Mouse (Mus musculus): ENCODE measurements around the gene Gltpd2.
"Not testable (repeated sequence)": the region's sequence is repeated elsewhere in the genome, so short reads cannot be mapped to it uniquely, and the experiment has no call there.

DNA sequence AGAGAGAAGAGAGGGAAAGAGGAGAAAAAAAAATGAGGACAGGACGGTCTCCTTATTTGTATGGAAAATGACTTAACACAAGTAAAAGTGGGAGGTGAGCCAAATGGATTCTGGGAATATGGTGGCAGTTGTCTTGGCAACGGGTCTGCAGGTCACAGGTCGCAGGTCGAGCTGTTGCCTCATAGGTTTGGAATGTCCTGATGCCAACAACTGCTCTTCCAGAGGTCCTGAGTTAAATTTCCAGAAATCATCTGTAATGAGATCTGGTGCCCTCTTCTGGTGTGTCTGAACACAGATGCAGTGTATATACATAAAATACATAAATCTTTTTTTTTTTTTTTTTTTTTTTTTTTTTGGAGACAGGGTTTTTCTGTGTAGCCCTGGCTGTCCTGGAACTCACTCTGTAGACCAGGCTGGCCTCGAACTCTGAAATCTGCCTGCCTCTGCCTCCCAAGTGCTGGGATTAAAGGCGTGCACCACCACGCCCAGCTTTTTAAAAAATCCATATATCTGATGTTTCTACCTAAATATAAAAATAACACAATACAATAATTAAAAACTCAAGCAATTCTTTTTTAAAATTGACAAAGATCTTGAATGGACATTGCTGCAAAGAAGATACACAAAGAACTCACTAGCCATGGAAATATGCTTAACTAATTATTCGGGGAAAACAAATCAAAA, 4.5 kb downstream of the Gltpd2 start:
- not testable (repeated sequence) for TF ChIP-seq CTCF (IDR thresholded peaks at IDR 0.05; ENCODE audit: control insufficient read depth, insufficient read depth, low read length); POLR2A (IDR thresholded peaks at IDR 0.05; ENCODE audit: borderline replicate concordance, control insufficient read depth, low read depth, low read length)
